Mouse (Mus musculus) activated CD4-positive, CD25-positive, alpha-beta regulatory T cell, adult 4 months (primary cell): ENCODE data around the gene Lrrc49. TPM values are rescaled to one million over a fixed set of nuclear protein-coding genes. Genes with fewer than 3 reads are reported as not detected.

Experiments used
- ATAC-seq: one replicate; pipeline ENCODE4 v1.8.0; 2017
- polyA plus RNA-seq, 2 experiments: library from polyadenylated mRNA; unstranded; fragments of 100-300 nt; shearing (Covaris generic); gene quantifications; one replicate each; pipeline ENCODE4 v1.2.1; 2017

Gene Lrrc49
- polyA plus RNA-seq, 2 experiments from 2014 or later: 0.96 to 1.6 TPM

- ATAC-seq: no peak
Observed at GRCm38 (mm10) chr9:60529348-60530243, 158.4 kb downstream of the Lrrc49 start.

DNA sequence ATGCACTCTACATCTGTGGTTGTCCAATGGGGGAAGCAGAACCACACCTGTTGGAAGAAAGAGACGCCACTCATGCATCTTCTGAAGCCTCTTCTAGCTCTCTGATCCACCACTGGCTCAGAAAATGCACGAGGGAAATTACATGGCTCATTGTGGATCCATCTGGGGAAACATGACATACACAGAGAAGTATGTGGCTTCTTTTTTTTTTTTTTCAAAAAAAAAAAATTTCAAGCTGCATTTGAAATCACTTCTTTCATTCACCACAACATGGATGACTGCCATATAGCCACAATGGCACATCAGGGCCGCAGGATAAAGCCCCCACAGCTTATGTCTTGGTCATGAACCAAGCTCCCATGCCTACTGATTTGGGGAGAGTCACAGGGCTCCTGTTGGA is 159.7 kb downstream of the Lrrc49 start:
- ATAC-seq: no peak

- ATAC-seq: no peak
Observed at GRCm38 (mm10) chr9:60527836-60528235, 160.1 kb downstream of the Lrrc49 start.

- ATAC-seq: no peak
Observed at GRCm38 (mm10) chr9:60527051-60527450, 160.9 kb downstream of the Lrrc49 start.

DNA sequence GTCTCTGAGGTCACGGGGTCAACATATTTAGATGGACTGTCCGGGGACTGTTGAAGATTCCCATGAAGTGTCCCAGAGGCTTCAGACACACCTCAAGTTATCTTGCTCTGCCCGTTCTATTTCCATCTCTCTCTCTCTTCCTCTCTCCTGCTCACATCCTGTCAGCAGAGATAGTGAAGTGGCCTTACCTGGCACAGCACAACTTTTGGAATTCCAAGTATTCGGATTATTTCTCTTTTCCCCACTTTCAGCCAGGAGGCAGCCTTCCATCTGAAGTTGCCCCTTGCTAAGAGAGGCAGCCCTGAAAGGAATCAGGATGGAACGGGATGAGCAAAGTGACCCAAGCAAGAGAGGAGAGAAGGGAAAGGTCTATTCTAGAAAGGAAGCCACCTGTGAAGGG is 161.8 kb downstream of the Lrrc49 start:
- no peak for ATAC-seq

DNA sequence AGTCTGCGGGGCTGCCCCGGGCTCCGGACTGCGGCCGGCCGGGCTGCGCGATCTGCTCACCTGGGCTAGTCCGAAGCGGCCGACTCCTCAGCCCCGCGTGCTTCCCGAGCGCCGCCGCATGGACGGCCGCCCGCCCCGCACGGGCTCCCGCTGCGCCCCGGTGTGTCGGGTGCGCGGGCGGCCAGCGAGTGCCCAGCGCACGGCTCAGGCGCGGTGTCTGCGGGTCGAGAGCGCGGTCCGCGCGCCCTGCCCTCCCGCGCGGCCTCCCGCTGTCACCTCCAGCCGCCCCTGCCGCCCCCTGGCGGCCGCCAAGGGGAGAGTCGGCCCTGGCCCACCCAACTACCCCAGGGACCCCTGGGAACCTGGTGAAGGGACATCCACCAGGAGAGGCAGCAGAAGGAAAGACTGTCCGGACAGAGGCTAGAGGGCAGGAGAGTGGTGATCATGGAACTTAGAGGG is 166.1 kb downstream of the Lrrc49 start, which contains the start of gene Thsd4:
Gene Thsd4, minus strand, starts transcription at position 241 of the 459 bp plus-strand sequence.
- ATAC-seq: no peak

DNA sequence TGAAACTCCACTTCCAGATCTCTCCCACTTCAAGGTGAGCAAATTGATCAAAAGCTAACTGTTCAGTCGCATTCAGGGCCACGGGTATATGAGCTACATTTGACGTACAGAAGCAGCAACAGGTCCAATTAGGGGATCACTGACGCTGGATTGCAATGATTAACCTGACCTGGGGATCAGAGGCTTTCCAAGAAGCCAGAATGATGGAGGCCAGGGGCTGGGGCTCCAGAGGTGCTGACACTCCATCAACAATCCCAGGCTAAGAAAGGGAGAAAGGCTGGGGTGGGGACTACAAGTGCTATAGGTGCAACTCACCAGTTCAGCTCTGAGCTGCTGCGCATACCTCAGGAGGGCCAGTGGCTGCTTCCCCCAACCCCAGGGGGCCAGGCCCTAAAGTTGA is 166.8 kb downstream of the Lrrc49 start:
- no peak for ATAC-seq

- ATAC-seq: no peak
Observed at GRCm38 (mm10) chr9:60519601-60520000, 168.4 kb downstream of the Lrrc49 start.

Other genes starting within 250 kb of the Lrrc49 start
- gene Thsd4, start 166.1 kb downstream of the Lrrc49 start, polyA plus RNA-seq: not detected
- not detected for gene Larp6, start 24.8 kb upstream of the Lrrc49 start, polyA plus RNA-seq
- gene Uaca, start 106.4 kb upstream of the Lrrc49 start, polyA plus RNA-seq: not detected